Mouse (Mus musculus): ENCODE measurements around the gene Mdh1b.
A peak's percentile ranks its signal among the peaks of the same experiment; 100 is the strongest.

DNA sequence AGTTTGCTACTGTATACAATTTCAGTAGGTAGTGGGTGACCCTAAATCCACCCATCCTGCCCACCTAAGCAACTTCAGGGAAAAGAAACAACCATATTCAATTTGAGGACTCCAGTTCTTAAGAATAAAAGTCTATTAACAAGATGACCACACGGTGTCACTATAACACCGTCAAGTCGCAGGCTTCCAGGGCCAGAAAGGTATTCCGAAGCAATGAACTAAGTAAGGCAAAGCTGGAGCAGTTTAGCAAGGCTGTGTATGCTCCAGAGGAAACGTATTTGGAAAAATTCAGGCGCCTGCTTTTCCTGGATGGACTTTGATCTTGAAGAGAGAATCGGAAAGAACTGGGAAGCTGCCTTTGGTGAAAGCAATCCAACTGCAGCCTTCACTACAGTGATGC lies 70.5 kb downstream of the Mdh1b start:
- TF ChIP-seq POLR2A (IDR thresholded peaks at IDR 0.05; ENCODE audit: control insufficient read depth in 1 of 2, insufficient read depth in 1 of 2, low read depth in 1 of 2, low read length in 2 of 2, poor library complexity in 1 of 2) (no peak), ZNF384 (IDR thresholded peaks at IDR 0.05; ENCODE audit: low read depth, low read length) (no peak), CHD2 (IDR thresholded peaks at IDR 0.05; ENCODE audit: low read length) (no peak), MYC (IDR thresholded peaks at IDR 0.05; ENCODE audit: low read depth, low read length) (no peak), CTCF (IDR thresholded peaks at IDR 0.05 in 2 of 3, conservative IDR thresholded peaks at IDR 0.05 in 1 of 3; ENCODE audit: control insufficient read depth in 1 of 3, insufficient read depth in 1 of 3, low read depth in 2 of 3, low read length in 3 of 3, poor library complexity in 1 of 3, severe bottlenecking in 1 of 3) (peak; percentile 35 to 73 (median 49))
